Comparison of ENCODE assay signal across 26 mouse cellular contexts in genomic region chr4:154531368-154531767, GRCm38 (mm10).
A peak's percentile ranks its signal among the peaks of the same experiment; 100 is the strongest.
DNase-seq lines count a peak whose midpoint lies in the region; ATAC-seq lines count a peak whose summit lies in the region.
"Had no signal": no experiment of that assay in that cellular context is flagged by ENCODE, and none has a peak within 500 bp of the region (broad histone marks: within the 10 kb centered on the region; RNA-seq: fewer than 3 reads in every experiment).

No protein-coding gene starts in this region.

- ATAC-seq in hematopoietic stem cell, adult 5-6 weeks (replicated peaks in 1 of 2; ENCODE audit: insufficient read depth in 1 of 2, low FRiP score in 2 of 2, low TSS enrichment in 1 of 2, low read depth in 1 of 2, poor library complexity in 2 of 2, severe bottlenecking in 2 of 2), result peak; percentile 77 to 81
- ATAC-seq in megakaryocyte, adult 5-6 weeks (ENCODE audit: poor library complexity, severe bottlenecking), result peak; percentile 33
- ATAC-seq: forebrain, embryonic 13.5 days; forebrain, embryonic 16.5 days; Patski had no signal

- H3K4me3 ChIP-seq in brown adipose tissue, adult 24 weeks (ENCODE audit: insufficient read depth, low read depth, low read length), result no peak overlapping the region
- H3K4me3 ChIP-seq: forebrain, embryonic 10.5 days; forebrain, embryonic 13.5 days; heart, embryonic 12.5 days; heart, embryonic 15.5 days; hindbrain, embryonic 12.5 days; hindbrain, embryonic 15.5 days had no signal

- no peak for DNase-seq in right cerebral cortex, postnatal 36 days (ENCODE audit: low spot score in 2 of 2)
- DNase-seq in embryo, embryonic 10 days (ENCODE audit: low spot score), result no peak
- no peak for DNase-seq in thymus, postnatal 14 days
- no peak for DNase-seq in kidney, postnatal 25 days
- DNase-seq: adrenal gland, adult 2 months; adrenal gland, postnatal 14 days; B cell, adult 2 months; cerebellum, adult 18-20 months; cerebellum, adult 9-10 months; cerebellum, postnatal 25 days; gastrocnemius, postnatal 10 days; gastrocnemius, postnatal 36 days; heart, adult 11 months; heart, postnatal 10 days; heart, postnatal 36 days had no signal

- peak overlapping the region; percentile 61 for H3K27ac ChIP-seq in brown adipose tissue, adult 24 weeks (replicated peaks; ENCODE audit: low read depth, low read length)
- H3K27ac ChIP-seq: forebrain, embryonic 13.5 days; heart, embryonic 15.5 days; hindbrain, embryonic 12.5 days; hindbrain, embryonic 15.5 days had no signal

- peaks cover 22% of the 10 kb centered on the region for H3K4me1 ChIP-seq in brown adipose tissue, adult 24 weeks (ENCODE audit: control insufficient read depth, insufficient read depth, insufficient read length, low read length)
